Mouse (Mus musculus) MEL (cell line): ENCODE data around the gene Plekhg3. TPM values are rescaled to one million over a fixed set of nuclear protein-coding genes. Genes with fewer than 3 reads are reported as not detected.

Source experiments
- DNase-seq: peaks from one replicate; pipeline ENCODE4 v3.0.0; 2011; ENCODE audit warnings: low read depth, low spot score
- H3K27ac ChIP-seq: 2 replicates; pipeline ENCODE4 v1.5.1; 2012; ENCODE audit warnings: low read depth, mild to moderate bottlenecking, control low read depth, low read length, moderate library complexity; ENCODE audit not compliant: control insufficient read depth
- H3K27me3 ChIP-seq, 2 experiments: fragments of 150-350 bp in 1 of 2; sonication (generic) in 1 of 2; 2 replicates each; pipeline ENCODE4 v1.6.1; 2012; ENCODE audit warnings: low read length in 2 of 2, mild to moderate bottlenecking in 2 of 2, improper control_type of control experiment in 1 of 2, moderate library complexity in 1 of 2; ENCODE audit not compliant: insufficient read depth in 2 of 2, control insufficient read depth in 1 of 2
- H3K36me3 ChIP-seq, 2 experiments: 2 replicates each; pipeline ENCODE4 v1.6.1; 2012 to 2014; ENCODE audit warnings: low read length in 2 of 2, improper control_type of control experiment in 1 of 2, inconsistent platforms in 1 of 2, mild to moderate bottlenecking in 1 of 2; ENCODE audit not compliant: insufficient read depth in 2 of 2, control insufficient read depth in 1 of 2
- H3K4me1 ChIP-seq, 2 experiments: fragments of 150-350 bp in 1 of 2; sonication (generic) in 1 of 2; 2 replicates each; pipeline ENCODE4 v1.6.1; 2012; ENCODE audit warnings: low read length in 2 of 2, improper control_type of control experiment in 1 of 2, mild to moderate bottlenecking in 1 of 2; ENCODE audit not compliant: insufficient read depth in 2 of 2, control insufficient read depth in 1 of 2
- H3K4me3 ChIP-seq, 2 experiments: fragments of 150-350 bp in 1 of 2; sonication (generic) in 1 of 2; 2 replicates each; pipeline ENCODE4 v1.5.1; 2012; ENCODE audit warnings: low read depth in 2 of 2, low read length in 2 of 2, mild to moderate bottlenecking in 2 of 2, moderate library complexity in 2 of 2, control low read depth in 1 of 2, improper control_type of control experiment in 1 of 2; ENCODE audit not compliant: control insufficient read depth in 1 of 2, insufficient read depth in 1 of 2
- H3K79me2 ChIP-seq: 2 replicates; pipeline ENCODE4 v1.6.1; 2012; ENCODE audit warnings: mild to moderate bottlenecking, low read length, moderate library complexity; ENCODE audit not compliant: control insufficient read depth, poor library complexity, insufficient read depth
- H3K9ac ChIP-seq: 2 replicates; pipeline ENCODE4 v1.6.1; 2012; ENCODE audit warnings: low read depth, mild to moderate bottlenecking, control low read depth, low read length, moderate library complexity; ENCODE audit not compliant: control insufficient read depth, poor library complexity, severe bottlenecking
- H3K9me3 ChIP-seq: fragments of 150-350 bp; sonication (generic); replicated peaks from 2 replicates; pipeline ENCODE4 v1.6.1; 2012; ENCODE audit warnings: mild to moderate bottlenecking, low read length, improper control_type of control experiment, moderate library complexity; ENCODE audit not compliant: insufficient read depth
- BHLHE40 ChIP-seq: IDR thresholded peaks from 2 replicates; pipeline ENCODE4 v1.6.1; 2012; ENCODE audit warnings: low read depth, mild to moderate bottlenecking, inconsistent platforms, low read length, improper control_type of control experiment, borderline replicate concordance
- CTCF ChIP-seq, 3 experiments: IDR thresholded peaks in 2 of 3; conservative IDR thresholded peaks in 1 of 3; 2 replicates each; pipeline ENCODE4 v1.5.1; 2011 to 2012; ENCODE audit warnings: low read length in 3 of 3, low read depth in 2 of 3, mild to moderate bottlenecking in 2 of 3, improper control_type of control experiment in 1 of 3, inconsistent platforms in 1 of 3, mixed read lengths in 1 of 3, moderate library complexity in 1 of 3; ENCODE audit not compliant: control insufficient read depth in 1 of 3, insufficient read depth in 1 of 3, poor library complexity in 1 of 3, severe bottlenecking in 1 of 3
- E2F4 ChIP-seq: IDR thresholded peaks from 2 replicates; pipeline ENCODE4 v1.6.1; 2011; ENCODE audit warnings: low read depth, low read length, improper control_type of control experiment, borderline replicate concordance
- ELF1 ChIP-seq: IDR thresholded peaks from 2 replicates; pipeline ENCODE4 v1.6.1; 2014; ENCODE audit warnings: low read depth, mild to moderate bottlenecking, inconsistent platforms, low read length, improper control_type of control experiment, moderate library complexity
- EP300 ChIP-seq, 2 experiments: IDR thresholded peaks; 2 replicates each; pipeline ENCODE4 v1.6.1; 2011; ENCODE audit warnings: improper control_type of control experiment in 2 of 2, low read length in 2 of 2, low read depth in 1 of 2, mild to moderate bottlenecking in 1 of 2
- ETS1 ChIP-seq: IDR thresholded peaks from 2 replicates; pipeline ENCODE4 v1.6.1; 2012; ENCODE audit warnings: low read depth, mild to moderate bottlenecking, inconsistent platforms, low read length, improper control_type of control experiment, moderate library complexity
- GATA1 ChIP-seq: IDR thresholded peaks from 2 replicates; pipeline ENCODE4 v1.6.1; 2011; ENCODE audit warnings: low read depth, low read length, improper control_type of control experiment
- HCFC1 ChIP-seq: IDR thresholded peaks from 2 replicates; pipeline ENCODE4 v1.6.1; 2012; ENCODE audit warnings: low read depth, mild to moderate bottlenecking, inconsistent platforms, low read length, improper control_type of control experiment, moderate library complexity
- KAT2A ChIP-seq: conservative IDR thresholded peaks from 2 replicates; pipeline ENCODE4 v1.6.1; 2012; ENCODE audit warnings: low read depth, low read length, improper control_type of control experiment, inconsistent platforms
- NELFE ChIP-seq: IDR thresholded peaks from 2 replicates; pipeline ENCODE4 v1.6.1; 2011; ENCODE audit warnings: low read depth, low read length, improper control_type of control experiment
- NRF1 ChIP-seq: IDR thresholded peaks from 2 replicates; pipeline ENCODE4 v1.6.1; 2014; ENCODE audit warnings: low read depth, mild to moderate bottlenecking, inconsistent platforms, low read length, improper control_type of control experiment, moderate library complexity; ENCODE audit not compliant: poor library complexity, insufficient read depth, severe bottlenecking
- RCOR1 ChIP-seq: IDR thresholded peaks from 2 replicates; pipeline ENCODE4 v1.6.1; 2012; ENCODE audit warnings: low read depth, mild to moderate bottlenecking, inconsistent platforms, low read length, improper control_type of control experiment
- SIN3A ChIP-seq: IDR thresholded peaks from 2 replicates; pipeline ENCODE4 v1.6.1; 2012; ENCODE audit warnings: low read length, improper control_type of control experiment, inconsistent platforms
- TAL1 ChIP-seq: IDR thresholded peaks from 2 replicates; pipeline ENCODE4 v1.6.1; 2012; ENCODE audit warnings: mild to moderate bottlenecking, inconsistent platforms, low read length, moderate library complexity, mixed read lengths
- TBP ChIP-seq: IDR thresholded peaks from 2 replicates; pipeline ENCODE4 v1.8.0; 2011; ENCODE audit warnings: low read depth, low read length, improper control_type of control experiment
- TCF12 ChIP-seq: IDR thresholded peaks from 2 replicates; pipeline ENCODE4 v1.6.1; 2014; ENCODE audit warnings: low read depth, mild to moderate bottlenecking, inconsistent platforms, low read length, improper control_type of control experiment, moderate library complexity
- ZKSCAN1 ChIP-seq: IDR thresholded peaks from 2 replicates; pipeline ENCODE4 v1.6.1; 2012; ENCODE audit warnings: low read depth, mild to moderate bottlenecking, inconsistent platforms, low read length, improper control_type of control experiment, moderate library complexity
- ZNF384 ChIP-seq: IDR thresholded peaks from 2 replicates; pipeline ENCODE4 v1.6.1; 2012; ENCODE audit warnings: low read depth, mild to moderate bottlenecking, inconsistent platforms, low read length, improper control_type of control experiment
- polyA plus RNA-seq, 2 experiments: library from polyadenylated mRNA; stranded (reverse) in 1 of 2; unstranded in 1 of 2; fragments of >175 nt in 1 of 2; fragments of >200 nt in 1 of 2; gene quantifications; 2 replicates each; pipeline versions ENCODE4 v1.2.1 to v1.2.4; 2012; ENCODE audit warnings: low replicate concordance in 2 of 2, low read depth in 1 of 2; ENCODE audit not compliant: insufficient read length in 2 of 2, insufficient read depth in 1 of 2, missing spikeins in 1 of 2
- total RNA-seq: library from RNA; depleted of rRNA; stranded (reverse); fragments of 300-350 nt; gene quantifications from 2 replicates; pipeline ENCODE4 v1.2.3, GENCODE M21; 2012

Plekhg3 gene
- total and polyA plus RNA-seq, 3 experiments: 0.92 to 7.0 TPM; not detected in 1

DNA sequence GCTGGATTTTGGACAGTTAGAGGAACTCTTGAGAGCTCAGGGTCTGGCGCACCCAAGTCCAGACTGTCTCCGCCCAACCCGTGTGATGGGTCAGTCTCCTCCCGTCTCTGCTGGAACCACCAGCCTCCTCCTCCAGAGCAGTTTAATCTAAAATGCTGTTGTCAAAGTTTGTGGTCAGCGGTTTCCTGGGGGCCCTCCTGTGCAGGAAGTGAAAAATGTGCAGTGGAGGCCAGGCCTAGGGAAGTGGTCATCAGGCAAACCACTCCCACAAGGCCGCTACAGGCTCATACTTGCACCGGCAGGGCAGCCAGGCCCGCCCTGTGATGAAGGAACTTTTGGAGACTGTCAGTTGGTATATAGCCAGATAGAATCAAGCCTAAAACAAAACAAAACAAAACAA lies 6.7 kb downstream of the Plekhg3 start:
- Histone ChIP-seq H3K27me3 (no peaks in the 10 kb centered on the region), H3K79me2 (no peaks in the 10 kb centered on the region; the same call in 1 of the 2 replicates), H3K36me3 (peaks cover 0 to 32% of the 10 kb centered on the region in 2 experiments; a peak in 2 of 4 replicates), H3K27ac (peak overlapping the region; percentile 29), H3K9me3 (no peaks in the 10 kb centered on the region), H3K4me3 (peak overlapping the region in 1 of 2 experiments; percentile 12; a peak in 1 of 4 replicates), H3K4me1 (peaks cover 11 to 44% of the 10 kb centered on the region in 2 experiments), H3K9ac (peak overlapping the region; percentile 31)
- peak; percentile 82 for DNase-seq
- 0 out of 2 replicates have a peak, but pooled peaks have one; percentile 5 for TF ChIP-seq ZNF384
- TF ChIP-seq RCOR1: peak; percentile 54
- TF ChIP-seq ETS1: peak; percentile 67
- TF ChIP-seq TCF12: 0 out of 2 replicates have a peak, but pooled peaks have one; percentile 22
- no peak for TF ChIP-seq KAT2A
- TF ChIP-seq HCFC1: 0 out of 2 replicates have a peak, but pooled peaks have one; percentile 50
- TF ChIP-seq TAL1: peak; percentile 54
- TF ChIP-seq NELFE: peak; percentile 34; the same call in 1 of the 2 replicates
- peak; percentile 20; the same call in 1 of the 2 replicates for TF ChIP-seq GATA1
- no peak for TF ChIP-seq CTCF (IDR thresholded peaks at IDR 0.05 in 2 of 3, conservative IDR thresholded peaks at IDR 0.05 in 1 of 3; ENCODE audit: control insufficient read depth in 1 of 3, insufficient read depth in 1 of 3, low read depth in 2 of 3, low read length in 3 of 3, poor library complexity in 1 of 3, severe bottlenecking in 1 of 3)
- TF ChIP-seq SIN3A: peak; percentile 55; the same call in 1 of the 2 replicates
- no peak for TF ChIP-seq NRF1
- peak; percentile 42; the same call in 1 of the 2 replicates for TF ChIP-seq BHLHE40
- TF ChIP-seq ELF1: peak; percentile 45; the same call in 1 of the 2 replicates
- TF ChIP-seq EP300 (IDR thresholded peaks at IDR 0.05; ENCODE audit: low read depth in 1 of 2, low read length in 2 of 2): peak; percentile 70 to 76

DNA sequence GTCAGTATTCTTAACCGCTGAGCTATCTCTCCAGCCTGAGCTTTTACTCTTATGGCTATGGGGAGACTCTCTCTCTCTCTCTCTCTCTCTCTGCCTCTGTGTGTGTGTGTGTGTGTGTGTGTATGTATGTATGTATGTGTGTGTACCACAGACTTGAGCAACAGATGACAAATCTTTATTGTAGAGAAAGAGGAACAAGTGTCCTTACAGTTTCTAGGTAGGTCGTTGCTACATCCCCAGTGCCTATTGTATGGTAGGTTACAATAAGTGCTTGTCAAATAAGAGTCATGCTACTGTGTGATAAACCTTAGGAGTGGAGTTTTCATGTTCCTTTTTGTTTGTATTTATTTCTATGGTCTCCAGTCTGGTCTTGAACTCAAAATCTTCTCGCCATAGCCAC lies 9.5 kb downstream of the Plekhg3 start:
- peak; percentile 41 for DNase-seq
- Histone ChIP-seq H3K4me1 (peaks cover 6 to 35% of the 10 kb centered on the region in 2 experiments), H3K36me3 (peaks cover 0 to 28% of the 10 kb centered on the region in 2 experiments; a peak in 2 of 4 replicates), H3K27me3 (no peaks in the 10 kb centered on the region), H3K4me3 (no peak overlapping the region), H3K9me3 (no peaks in the 10 kb centered on the region), H3K9ac (no peak overlapping the region), H3K79me2 (no peaks in the 10 kb centered on the region), H3K27ac (no peak overlapping the region)
- TF ChIP-seq E2F4: no peak
- peak; percentile 54; the same call in 1 of the 2 replicates for TF ChIP-seq TBP
- no peak for TF ChIP-seq ZKSCAN1
